28 mouse cellular contexts compared by ENCODE assay signal in the genomic region with DNA sequence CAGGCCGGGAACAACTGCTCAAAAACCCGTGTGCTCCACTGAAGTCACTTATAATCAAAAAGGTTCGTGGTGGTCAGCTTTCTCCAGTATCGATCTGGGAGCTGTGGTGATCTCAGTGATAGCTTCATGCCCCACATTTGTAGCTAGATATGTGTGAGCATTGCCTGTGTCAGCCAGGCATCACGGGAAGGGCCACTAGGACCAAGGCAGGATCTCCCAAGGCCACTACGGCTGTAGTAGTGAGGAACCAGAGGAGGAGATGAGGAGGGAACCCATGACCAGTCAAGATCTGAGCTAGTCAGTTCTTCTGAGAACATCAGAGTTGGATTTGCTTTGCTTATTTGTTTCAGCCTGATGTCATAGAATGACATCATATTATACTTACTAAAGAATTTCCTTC. TPM values are rescaled to one million over a fixed set of nuclear protein-coding genes. Genes with fewer than 3 reads are reported as not detected.
"Had no signal": no experiment of that assay in that cellular context is flagged by ENCODE, and none has a peak within 500 bp of the region (broad histone marks: within the 10 kb centered on the region; RNA-seq: fewer than 3 reads in every experiment).

No protein-coding gene starts in this region.

- H3K4me3 ChIP-seq: layer of hippocampus, adult 2 months; limb, embryonic 10.5 days; limb, embryonic 13.5 days; liver, embryonic 12.5 days; liver, embryonic 15.5 days; lung, embryonic 15.5 days; megakaryocyte, embryonic 14.5 days; midbrain, embryonic 10.5 days; midbrain, embryonic 13.5 days had no signal

- H3K9me3 ChIP-seq: limb, embryonic 10.5 days; limb, embryonic 13.5 days; liver, embryonic 12.5 days; liver, embryonic 15.5 days; lung, embryonic 15.5 days; midbrain, embryonic 10.5 days; midbrain, embryonic 13.5 days had no signal

- DNase-seq: kidney, postnatal 25 days; layer of hippocampus, adult 9-11 months; liver; lung, adult 18-20 months; lung, postnatal 10 days; lung, postnatal 36 days; thymus, adult 18-20 months; thymus, postnatal 36 days had no signal

- H3K4me2 ChIP-seq: limb, embryonic 13.5 days; liver, embryonic 12.5 days; liver, embryonic 15.5 days; lung, embryonic 15.5 days; midbrain, embryonic 13.5 days had no signal

- H3K27me3 ChIP-seq: limb, embryonic 13.5 days; liver, embryonic 12.5 days; liver, embryonic 15.5 days; lung, embryonic 15.5 days; megakaryocyte, embryonic 14.5 days; midbrain, embryonic 13.5 days had no signal

- H3K36me3 ChIP-seq: limb, embryonic 10.5 days; limb, embryonic 13.5 days; liver, embryonic 12.5 days; liver, embryonic 15.5 days; lung, embryonic 15.5 days; midbrain, embryonic 10.5 days; midbrain, embryonic 13.5 days had no signal

- H3K9ac ChIP-seq: limb, embryonic 13.5 days; liver, embryonic 12.5 days; liver, embryonic 15.5 days; lung, embryonic 15.5 days; midbrain, embryonic 13.5 days had no signal

- H3K4me1 ChIP-seq: limb, embryonic 10.5 days; limb, embryonic 13.5 days; liver, embryonic 15.5 days had no signal

- H3K27ac ChIP-seq: layer of hippocampus, adult 2 months; limb, embryonic 10.5 days; limb, embryonic 13.5 days; liver, embryonic 12.5 days; liver, embryonic 15.5 days; lung, embryonic 15.5 days; midbrain, embryonic 10.5 days; midbrain, embryonic 13.5 days had no signal

- ATAC-seq: liver, embryonic 12.5 days; midbrain, embryonic 13.5 days; midbrain, embryonic 16.5 days had no signal

RNA-seq across cellular contexts. Expression of a gene that starts 1.6 kb away (rescaled TPM):
- total RNA-seq: layer of hippocampus, adult 2 months; layer of hippocampus, postnatal 25 days; left cerebral cortex, adult 18-20 months; left cerebral cortex, postnatal 25 days; monocyte, adult 5-6 weeks had no signal
- polyA plus RNA-seq: large intestine, adult 2 months; liver, embryonic 12.5 days; midbrain, embryonic 13.5 days; midbrain, embryonic 16.5 days; neural tube, embryonic 14.5 days; small intestine, adult 2 months; spleen, adult 2 months; testis, adult 2 months; urinary bladder, adult 2 months had no signal
